Mouse (Mus musculus) limb, embryonic 12.5 days (tissue): Measurements from ENCODE around the gene Vmn1r239-ps. TPM values are rescaled to one million over a fixed set of nuclear protein-coding genes. Genes with fewer than 3 reads are reported as not detected.
"Not testable (repeated sequence)": the region's sequence is repeated elsewhere in the genome, so short reads cannot be mapped to it uniquely, and the experiment has no call there.

Experiments
- ATAC-seq: fragments of 200-750 bp; cut with Nextera tagmentation; 2 replicates; pipeline ENCODE4 v1.8.0; 2017; ENCODE audit warnings: low read depth, moderate TSS enrichment; ENCODE audit not compliant: insufficient number of reproducible peaks, insufficient read depth, low FRiP score, low TSS enrichment
- H3K27ac ChIP-seq: fragments of 300-500 bp; sonication (generic); 2 replicates; pipeline ENCODE4 v1.5.1; 2016; ENCODE audit warnings: mild to moderate bottlenecking, moderate library complexity
- H3K27me3 ChIP-seq: fragments of 300-500 bp; sonication (generic); 2 replicates; pipeline ENCODE4 v1.6.1; 2016; ENCODE audit warnings: mild to moderate bottlenecking, moderate library complexity
- H3K36me3 ChIP-seq: fragments of 300-500 bp; sonication (generic); 2 replicates; pipeline ENCODE4 v1.6.1; 2016; ENCODE audit warnings: mild to moderate bottlenecking, moderate library complexity
- H3K4me1 ChIP-seq: fragments of 300-500 bp; sonication (generic); replicated peaks from 2 replicates; pipeline ENCODE4 v1.6.1; 2016
- H3K4me2 ChIP-seq: fragments of 300-500 bp; sonication (generic); 2 replicates; pipeline ENCODE4 v1.6.1; 2016; ENCODE audit warnings: mild to moderate bottlenecking, moderate library complexity
- H3K4me3 ChIP-seq: fragments of 300-500 bp; sonication (generic); replicated peaks from 2 replicates; pipeline ENCODE4 v1.5.1; 2016; ENCODE audit warnings: mild to moderate bottlenecking
- H3K9ac ChIP-seq: fragments of 300-500 bp; sonication (generic); replicated peaks from 2 replicates; pipeline ENCODE4 v1.6.1; 2016; ENCODE audit warnings: mild to moderate bottlenecking, moderate library complexity
- H3K9me3 ChIP-seq: fragments of 300-500 bp; sonication (generic); 2 replicates; pipeline ENCODE4 v1.6.1; 2016; ENCODE audit warnings: mild to moderate bottlenecking, moderate library complexity
- WGBS: fragments of 180-500 bp; shearing (Covaris S2); methylation state at CpG from one replicate; pipeline ENCODE4 v1.1.7; 2016; 5-methylcytosine and 5-hydroxymethylcytosine counted together
- polyA plus RNA-seq: library from polyadenylated mRNA; unstranded; fragments of >200 nt; fragmentation: Nextera tagmentation; extraction: Ambion mirVana; gene quantifications from 2 replicates; pipeline ENCODE4 v1.2.1, GENCODE M21; 2016

Gene Vmn1r239-ps
- not detected in 2 replicates for polyA plus RNA-seq

DNA sequence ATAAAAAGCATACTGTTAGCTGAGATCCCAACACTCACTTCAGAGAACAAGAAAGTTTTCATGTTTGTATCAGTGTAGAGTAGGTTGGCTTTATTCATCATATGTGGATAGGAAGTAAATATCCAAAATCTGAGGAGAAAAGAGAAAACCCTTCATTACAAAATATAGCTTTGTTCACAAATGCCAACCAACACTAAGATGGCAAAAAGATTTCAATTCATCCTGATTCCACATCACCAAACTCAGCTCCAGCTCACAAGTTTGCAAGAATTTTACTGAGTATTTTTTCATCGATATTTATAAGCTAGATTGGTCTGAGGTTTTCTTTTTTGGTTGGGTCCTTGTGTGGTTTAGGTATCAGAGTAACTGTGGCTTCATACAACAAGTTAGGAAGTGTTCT lies at the start of gene Vmn1r239-ps:
Vmn1r239-ps (minus strand) TSS at position 101 of the 400 bp plus-strand sequence.
- not testable (repeated sequence) for H3K9ac ChIP-seq, H3K36me3 ChIP-seq, H3K9me3 ChIP-seq, H3K4me3 ChIP-seq, H3K27ac ChIP-seq, H3K4me1 ChIP-seq, H3K4me2 ChIP-seq, H3K27me3 ChIP-seq, ATAC-seq
- 84% methylated on average over 1 of the region's 1 CpGs for WGBS

DNA sequence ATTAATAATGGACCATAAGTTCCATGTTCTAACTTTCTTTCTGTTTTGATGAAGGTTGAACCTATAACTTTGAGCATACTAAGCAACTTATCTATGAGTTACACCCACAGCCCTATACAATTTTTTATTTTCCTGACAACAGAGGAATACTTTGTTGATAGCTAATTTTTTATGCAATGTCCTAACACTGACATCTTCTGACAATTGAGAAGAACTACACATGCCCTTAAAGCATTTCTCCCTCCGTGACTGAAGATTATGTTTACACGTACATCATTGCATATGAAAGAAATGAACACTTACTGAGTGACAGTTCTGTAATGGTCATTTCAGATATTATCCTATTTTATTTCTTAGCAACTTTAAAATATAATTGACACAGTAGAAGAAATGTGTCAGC lies 36.0 kb upstream of the Vmn1r239-ps start:
- no peak overlapping the region for H3K4me3 ChIP-seq
- no peaks in the 10 kb centered on the region for H3K27me3 ChIP-seq
- no peak overlapping the region for H3K27ac ChIP-seq
- 81% methylated on average over 2 of the region's 2 CpGs for WGBS
- no peaks in the 10 kb centered on the region for H3K4me1 ChIP-seq
- H3K9ac ChIP-seq = no peak overlapping the region
- no peaks in the 10 kb centered on the region for H3K9me3 ChIP-seq
- no peak for ATAC-seq
- H3K36me3 ChIP-seq = no peaks in the 10 kb centered on the region
- no peak overlapping the region for H3K4me2 ChIP-seq

GRCm38 (mm10) chrX:147443386-147443785 lies 10.1 kb downstream of the Vmn1r239-ps start:
- H3K27me3 ChIP-seq = no peaks in the 10 kb centered on the region
- 92% methylated on average over 4 of the region's 4 CpGs for WGBS
- no peak overlapping the region for H3K4me3 ChIP-seq
- H3K9me3 ChIP-seq = no peaks in the 10 kb centered on the region
- H3K4me1 ChIP-seq = no peaks in the 10 kb centered on the region
- no peaks in the 10 kb centered on the region for H3K36me3 ChIP-seq
- no peak overlapping the region for H3K9ac ChIP-seq
- no peak overlapping the region for H3K4me2 ChIP-seq
- H3K27ac ChIP-seq = no peak overlapping the region
- no peak for ATAC-seq

- Histone ChIP-seq H3K4me3 (no peak overlapping the region), H3K4me2 (no peak overlapping the region), H3K9ac (no peak overlapping the region), H3K9me3 (no peaks in the 10 kb centered on the region), H3K27me3 (no peaks in the 10 kb centered on the region), H3K27ac (no peak overlapping the region), H3K36me3 (no peaks in the 10 kb centered on the region), H3K4me1 (no peaks in the 10 kb centered on the region)
- 91% methylated on average over 2 of the region's 2 CpGs for whole genome bisulfite sequencing
- no peak for ATAC-seq
These were observed 18.1 kb downstream of the Vmn1r239-ps start for GRCm38 (mm10) chrX:147435400-147435799.

DNA sequence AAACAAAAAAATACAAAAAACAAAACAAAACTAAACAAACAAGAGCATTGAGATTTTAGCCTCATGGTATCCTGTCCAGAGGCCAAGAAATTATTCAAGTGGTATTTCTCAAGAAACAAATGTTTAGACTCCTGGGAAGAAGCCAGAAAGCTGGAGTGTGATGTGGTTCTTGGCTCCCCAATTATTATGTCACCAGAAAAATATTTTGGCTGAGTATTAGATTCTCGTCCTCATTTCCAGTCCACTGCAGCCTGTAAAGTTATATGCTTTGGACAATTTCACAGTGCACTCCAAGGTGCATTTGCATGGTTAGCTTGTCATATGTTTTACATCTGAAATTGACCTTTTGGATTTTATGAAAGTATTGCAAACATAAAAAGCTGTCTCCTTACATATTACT lies 23.8 kb downstream of the Vmn1r239-ps start:
- 48% methylated on average over 1 of the region's 1 CpGs for WGBS
- Histone ChIP-seq H3K4me3 (no peak overlapping the region), H3K9ac (no peak overlapping the region), H3K27ac (no peak overlapping the region), H3K27me3 (no peaks in the 10 kb centered on the region), H3K4me2 (no peak overlapping the region), H3K36me3 (no peaks in the 10 kb centered on the region), H3K9me3 (no peaks in the 10 kb centered on the region), H3K4me1 (no peaks in the 10 kb centered on the region)
- ATAC-seq = no peak

DNA sequence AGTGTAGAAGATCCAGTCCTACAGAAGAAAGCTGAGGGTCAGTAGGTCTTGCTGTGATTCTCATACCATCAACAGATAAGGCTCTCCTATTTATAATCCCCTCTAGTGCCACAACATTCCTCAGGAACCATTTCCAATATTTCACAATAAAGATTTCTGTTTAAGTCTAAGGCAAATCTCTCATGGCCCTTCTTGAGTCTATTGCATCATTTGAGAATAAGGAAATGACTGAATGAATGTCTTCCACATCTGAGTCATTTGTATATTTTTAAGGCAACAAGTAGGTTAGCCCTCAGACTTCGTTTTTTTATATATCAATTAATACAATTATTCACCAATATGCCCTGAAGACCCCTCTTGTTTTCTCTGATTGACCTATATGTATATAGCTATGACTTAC lies 24.4 kb downstream of the Vmn1r239-ps start, which contains the start of gene Il13ra2:
Il13ra2 (minus strand) TSS at position 64 of the 400 bp plus-strand sequence.
- no peak within 1 kb of the TSS for H3K9ac ChIP-seq
- no peak for ATAC-seq
- no peaks in the 10 kb centered on the region for H3K36me3 ChIP-seq
- no peaks in the 10 kb centered on the region for H3K4me1 ChIP-seq
- no peak within 1 kb of the TSS for H3K27ac ChIP-seq
- H3K9me3 ChIP-seq = no peaks in the 10 kb centered on the region
- H3K4me3 ChIP-seq = no peak within 1 kb of the TSS
- H3K27me3 ChIP-seq = no peaks in the 10 kb centered on the region
- no peak within 1 kb of the TSS for H3K4me2 ChIP-seq
- 46% methylated on average over 1 of the region's 1 CpGs for WGBS

Other genes starting within 250 kb of the Vmn1r239-ps start
- gene Il13ra2, start 24.5 kb downstream of the Vmn1r239-ps start, polyA plus RNA-seq = not detected in 2 replicates
- 6.7 and 7.7 TPM in 2 replicates for gene Lrch2, start 100.4 kb upstream of the Vmn1r239-ps start, polyA plus RNA-seq